Mouse (Mus musculus) macrophage (primary cell): ENCODE measurements around the gene Il2rb. TPM values are rescaled to one million over a fixed set of nuclear protein-coding genes. Genes with fewer than 3 reads are reported as not detected.

Source experiments
- H3K27ac ChIP-seq: fragments of 350-480 bp; formaldehyde crosslinking; 2 replicates; pipeline ENCODE4 v1.9.0; 2021
- H3K36me3 ChIP-seq: fragments of 350-480 bp; formaldehyde crosslinking; 2 replicates; pipeline ENCODE4 v1.9.0; 2021; ENCODE audit errors: inconsistent target
- H3K4me3 ChIP-seq: fragments of 350-480 bp; formaldehyde crosslinking; 2 replicates; pipeline ENCODE4 v1.9.0; 2021; ENCODE audit errors: inconsistent target
- H3K79me2 ChIP-seq: fragments of 350-480 bp; formaldehyde crosslinking; 2 replicates; pipeline ENCODE4 v1.9.0; 2021; ENCODE audit errors: inconsistent target
- WGBS: methylation state at CpG from one replicate; pipeline ENCODE4 v1.1.7; 2026; ENCODE audit warnings: inconsistent platforms; ENCODE audit not compliant: missing documents; 5-methylcytosine and 5-hydroxymethylcytosine counted together
- polyA plus RNA-seq: library from polyadenylated mRNA; stranded (reverse); fragments of 250-400 nt; gene quantifications from 3 replicates; pipeline ENCODE4 v1.2.4, GENCODE M21; 2018; ENCODE audit warnings: inconsistent platforms
- total RNA-seq, 78 experiments: library from RNA; depleted of rRNA; stranded (reverse); fragments of 250-400 nt; gene quantifications; 1 replicate in 9 of 78; 2 replicates in 24 of 78; 3 replicates in 43 of 78; 4 replicates in 2 of 78; pipeline ENCODE4 v1.2.4; 2018; ENCODE audit warnings: inconsistent platforms in 56 of 78

Il2rb gene
- not detected for total RNA-seq (2018; cell fraction: chromatin; rRNA removed)
- total RNA-seq (2018; cell fraction: cytosol; rRNA removed), result under 1 TPM in 13 of 26 experiments, not detected in 13; 0.04 to 0.27 (median 0.07) TPM
- under 1 TPM in 2 of 26 experiments, not detected in 24; 0.21 to 0.36 TPM for total RNA-seq (2018; cell fraction: nucleus; rRNA removed)
- polyA plus RNA-seq, result 0.12 to 0.16 TPM in 2 of 3 replicates, not detected in the other

DNA sequence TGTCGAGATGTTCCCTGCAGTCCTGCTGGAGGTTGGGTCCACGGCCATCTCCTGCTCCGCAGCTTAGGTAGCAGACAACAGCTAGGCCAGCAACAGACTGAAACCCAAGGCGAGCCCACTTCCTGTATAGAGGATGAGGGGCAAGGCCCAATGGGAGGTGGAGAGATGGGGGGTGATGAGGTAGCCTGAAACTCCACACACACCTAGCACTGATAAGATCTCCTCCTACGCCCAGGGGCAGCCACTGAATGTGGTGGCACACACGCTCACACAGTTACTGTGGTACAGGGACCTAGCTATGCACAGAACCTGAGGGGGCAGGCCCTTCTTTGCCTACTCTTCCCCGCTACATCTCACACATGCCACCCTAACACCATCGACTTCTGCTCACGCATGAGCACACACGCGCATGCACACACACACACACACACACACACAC, at the start of gene Il2rb:
Gene Il2rb (minus strand): TSS at position 304 of the 439 bp plus-strand sequence.
- no peaks in the 10 kb centered on the region for H3K79me2 ChIP-seq
- H3K27ac ChIP-seq, result no peak within 1 kb of the TSS
- H3K36me3 ChIP-seq, result no peaks in the 10 kb centered on the region
- H3K4me3 ChIP-seq, result no peak within 1 kb of the TSS
- 93% methylated on average over 11 of the region's 11 CpGs for whole genome bisulfite sequencing

DNA sequence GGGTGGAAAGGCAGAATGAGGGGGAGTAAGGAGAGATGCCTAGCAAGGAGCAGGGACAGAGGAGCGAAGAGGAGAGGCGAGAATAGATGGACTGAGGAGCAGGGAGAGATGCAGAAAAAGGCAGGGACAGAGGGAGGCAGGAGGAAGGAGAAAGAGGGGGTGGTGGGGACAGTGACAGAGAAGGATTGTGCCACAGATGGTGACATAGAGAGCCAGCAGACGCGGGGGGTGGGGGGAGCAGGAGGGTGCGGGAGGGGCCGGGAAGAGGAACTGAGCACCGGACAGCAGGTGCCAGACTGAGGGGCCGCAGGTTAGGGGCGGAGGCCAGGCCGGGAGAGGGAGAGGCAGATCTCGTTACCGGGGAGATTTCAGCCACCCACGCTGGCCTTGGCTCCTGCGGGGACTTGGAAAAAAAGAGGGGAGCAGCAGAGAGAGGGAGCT, 49.5 kb upstream of the Il2rb start, which contains the start of gene Sstr3:
Gene Sstr3 (minus strand): TSS at position 125 of the 441 bp plus-strand sequence.
- H3K36me3 ChIP-seq, result no peaks in the 10 kb centered on the region
- no peak within 1 kb of the TSS for H3K4me3 ChIP-seq
- H3K27ac ChIP-seq, result no peak within 1 kb of the TSS
- no peaks in the 10 kb centered on the region for H3K79me2 ChIP-seq
- 11% methylated on average over 14 of the region's 14 CpGs for WGBS

DNA sequence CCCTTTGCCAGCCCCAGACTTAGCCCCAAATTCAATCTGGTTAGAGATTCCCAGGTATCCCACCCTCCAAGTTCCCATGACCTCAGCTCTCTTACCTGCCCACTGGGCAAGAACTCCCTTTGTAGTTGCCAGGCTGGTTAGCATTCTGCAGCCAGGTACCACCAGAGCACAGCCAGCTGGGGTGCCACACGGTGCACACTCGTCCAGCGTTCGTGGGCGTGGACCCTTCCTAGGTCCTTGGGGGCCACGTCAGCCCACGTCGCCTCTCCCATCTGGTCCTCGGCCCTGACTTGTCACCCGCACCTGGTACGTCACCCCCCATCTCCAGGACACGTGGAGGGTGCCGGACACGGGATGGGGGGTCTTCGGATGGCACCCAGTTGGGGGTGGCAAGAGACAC, 49.0 kb upstream of the Il2rb start:
- Histone ChIP-seq H3K4me3 (no peak overlapping the region), H3K79me2 (no peaks in the 10 kb centered on the region), H3K27ac (no peak overlapping the region), H3K36me3 (no peaks in the 10 kb centered on the region)
- 84% methylated on average over 15 of the region's 15 CpGs for WGBS

DNA sequence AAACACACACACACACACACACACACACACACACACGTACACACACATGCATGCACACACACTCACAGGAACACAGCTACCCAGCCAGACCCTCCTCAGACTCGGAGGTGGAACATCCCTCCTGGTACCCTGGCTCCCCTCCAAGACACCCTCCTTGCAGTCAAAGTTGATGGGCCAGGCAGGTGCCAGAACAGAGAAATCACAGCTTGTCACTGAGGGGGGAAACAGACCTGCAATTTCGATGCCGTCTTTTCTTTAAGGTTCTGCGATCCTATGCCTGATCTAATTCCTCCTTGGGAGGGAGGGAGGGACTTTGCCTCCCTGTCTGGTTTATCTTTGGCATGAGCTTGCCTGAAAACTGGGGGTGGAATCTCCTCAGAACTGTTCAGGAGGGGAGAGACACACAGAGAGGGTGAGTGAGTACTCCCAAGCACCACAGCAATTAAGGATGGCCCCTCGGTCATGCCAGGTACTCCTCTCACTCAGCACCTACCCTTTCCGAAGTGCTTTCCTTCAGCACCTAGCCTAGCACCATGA, 47.8 kb upstream of the Il2rb start:
- H3K4me3 ChIP-seq, result no peak overlapping the region

DNA sequence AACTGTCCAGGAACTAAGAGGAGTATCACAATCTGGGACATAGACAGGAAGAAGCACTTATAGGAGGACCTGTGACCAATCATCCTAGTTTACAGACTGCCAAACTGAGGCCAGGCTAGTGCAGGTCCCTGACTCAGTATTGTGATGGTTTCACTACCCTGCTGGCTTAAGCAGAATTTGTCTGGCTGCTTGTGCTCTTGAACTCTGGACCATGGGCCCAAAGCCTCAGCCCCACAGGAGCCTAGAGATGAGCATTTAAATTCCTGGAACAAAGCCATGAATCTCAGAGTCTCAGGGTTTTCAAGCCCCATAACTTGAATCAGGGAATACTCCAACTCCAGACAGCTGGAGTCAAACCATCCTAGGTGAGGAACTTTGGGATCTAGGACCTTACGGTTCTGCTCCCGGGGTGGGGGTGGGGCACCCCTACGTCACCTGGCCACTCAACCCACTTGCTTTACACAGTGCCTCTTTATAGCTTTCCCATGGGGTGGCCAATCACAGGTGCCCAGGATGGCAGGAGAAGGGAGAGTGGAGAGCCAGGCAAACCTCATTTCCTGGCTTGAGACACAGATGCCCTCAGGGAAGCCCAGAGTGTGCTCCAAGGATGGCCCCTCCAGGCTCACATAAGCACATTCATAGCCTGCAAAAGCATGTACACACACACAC, 47.2 kb upstream of the Il2rb start:
- no peaks in the 10 kb centered on the region for H3K79me2 ChIP-seq
- H3K27ac ChIP-seq, result no peak overlapping the region
- no peak overlapping the region for H3K4me3 ChIP-seq
- no peaks in the 10 kb centered on the region for H3K36me3 ChIP-seq
- 91% methylated on average over 3 of the region's 3 CpGs for WGBS

More for the DNA sequence above, 47.8 kb upstream of the Il2rb start:
- Histone ChIP-seq H3K36me3 (no peaks in the 10 kb centered on the region), H3K79me2 (no peaks in the 10 kb centered on the region), H3K27ac (no peak overlapping the region)
- WGBS, result 73% methylated on average over 6 of the region's 7 CpGs

DNA sequence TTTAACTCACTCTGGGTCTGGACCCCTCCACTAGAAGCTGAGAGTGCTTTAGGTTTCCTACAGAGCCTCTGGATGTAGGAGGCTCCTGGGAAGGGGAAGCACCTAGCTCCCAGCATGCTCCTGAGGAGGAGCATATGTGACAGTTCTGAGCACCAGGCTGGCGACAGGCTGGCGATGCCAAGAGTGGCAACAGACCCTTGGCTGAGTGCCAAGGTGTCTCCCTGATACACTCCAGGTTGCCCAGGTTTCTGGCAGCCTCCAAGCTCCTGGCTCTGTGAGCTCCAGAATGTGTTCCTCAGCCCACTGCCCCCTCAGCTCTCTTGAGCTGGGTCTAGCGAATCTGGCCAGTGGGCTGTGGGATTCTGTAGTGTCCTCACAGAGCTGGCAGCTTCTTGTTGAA, 46.5 kb upstream of the Il2rb start:
- Histone ChIP-seq H3K27ac (no peak overlapping the region), H3K36me3 (no peaks in the 10 kb centered on the region), H3K79me2 (no peaks in the 10 kb centered on the region), H3K4me3 (no peak overlapping the region)
- WGBS, result 66% methylated on average over 3 of the region's 3 CpGs

DNA sequence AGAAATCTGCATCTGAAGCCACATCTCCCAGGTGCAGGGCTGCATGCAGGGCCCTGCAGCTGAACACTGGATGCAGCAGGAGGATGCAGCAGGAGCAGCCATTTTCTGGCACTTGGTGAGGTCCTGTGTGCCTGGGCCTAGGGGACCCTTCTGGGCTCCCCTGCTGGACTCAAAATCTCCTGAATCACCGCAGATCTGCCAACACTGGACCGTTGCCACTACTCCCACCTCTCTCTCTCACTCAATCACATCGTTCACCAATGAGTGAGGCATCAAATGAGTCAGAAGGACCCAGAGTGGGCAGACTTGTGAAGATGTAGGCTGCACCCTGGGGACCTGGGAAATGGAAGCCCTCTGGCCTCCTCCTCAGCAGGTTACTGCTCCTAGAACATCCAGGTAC, 46.0 kb upstream of the Il2rb start:
- Histone ChIP-seq H3K36me3 (no peaks in the 10 kb centered on the region), H3K79me2 (no peaks in the 10 kb centered on the region), H3K4me3 (no peak overlapping the region), H3K27ac (no peak overlapping the region)
- 95% methylated on average over 2 of the region's 3 CpGs for WGBS

DNA sequence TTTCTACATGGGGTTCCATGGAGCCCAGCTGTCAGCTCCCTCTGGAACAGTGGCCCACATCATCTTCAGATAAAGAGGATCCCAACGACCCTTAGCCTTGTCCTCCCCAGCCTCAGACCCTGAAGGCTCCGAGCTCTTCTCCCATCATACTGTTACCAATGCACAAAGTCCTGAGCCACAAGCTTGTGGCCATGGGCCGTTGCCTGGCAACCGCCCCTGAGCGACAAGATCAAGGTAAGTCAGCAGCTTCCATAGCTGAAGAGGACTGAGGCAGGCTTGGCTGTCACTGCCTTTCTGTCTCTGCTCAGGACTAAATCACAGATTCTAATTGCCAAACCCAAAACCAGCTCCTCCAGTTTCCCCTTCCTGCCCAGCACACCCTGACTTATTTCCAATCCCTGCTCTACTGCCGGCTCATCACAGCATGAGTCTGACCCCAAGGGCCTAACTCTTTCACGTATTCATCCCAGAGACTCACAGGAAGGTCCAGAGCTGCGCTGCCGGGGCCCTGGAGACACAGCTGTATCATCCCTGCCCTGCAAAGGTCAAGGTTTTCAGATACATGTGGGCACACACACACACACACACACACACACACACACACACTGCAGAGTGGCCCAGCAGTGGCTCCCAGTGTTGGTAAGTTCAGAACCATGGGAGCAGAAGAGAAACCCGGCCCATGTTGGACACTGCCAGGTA, 40.8 kb upstream of the Il2rb start:
- no peak overlapping the region for H3K27ac ChIP-seq
- no peaks in the 10 kb centered on the region for H3K79me2 ChIP-seq
- WGBS, result 94% methylated on average over 9 of the region's 10 CpGs
- no peak overlapping the region for H3K4me3 ChIP-seq
- no peaks in the 10 kb centered on the region for H3K36me3 ChIP-seq

DNA sequence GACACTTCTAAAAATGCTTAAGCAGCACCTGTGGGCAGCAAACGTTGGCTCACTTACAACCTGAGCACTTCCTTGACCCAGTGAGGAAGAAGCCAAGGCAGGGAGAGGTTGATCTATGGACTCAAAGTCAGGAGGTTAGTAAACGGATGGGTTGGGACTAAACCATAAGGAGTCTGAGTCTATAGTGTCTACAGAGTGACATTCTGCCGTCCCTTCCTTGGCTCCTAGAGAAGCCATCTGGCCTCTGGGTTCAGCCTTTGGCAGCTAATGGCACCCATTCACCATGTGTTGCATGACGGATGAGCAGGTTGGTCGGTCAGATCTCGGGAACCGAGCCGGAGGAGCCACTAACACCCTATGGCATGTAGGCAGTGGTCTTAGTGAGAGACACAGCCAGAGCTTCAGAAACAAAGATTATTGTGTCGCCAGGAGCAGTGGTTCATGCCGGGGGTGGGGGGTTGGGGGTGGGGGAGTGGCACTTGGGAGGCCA, 38.3 kb upstream of the Il2rb start:
- Histone ChIP-seq H3K4me3 (no peak overlapping the region), H3K27ac (no peak overlapping the region), H3K36me3 (no peaks in the 10 kb centered on the region), H3K79me2 (no peaks in the 10 kb centered on the region)
- 91% methylated on average over 10 of the region's 10 CpGs for WGBS

DNA sequence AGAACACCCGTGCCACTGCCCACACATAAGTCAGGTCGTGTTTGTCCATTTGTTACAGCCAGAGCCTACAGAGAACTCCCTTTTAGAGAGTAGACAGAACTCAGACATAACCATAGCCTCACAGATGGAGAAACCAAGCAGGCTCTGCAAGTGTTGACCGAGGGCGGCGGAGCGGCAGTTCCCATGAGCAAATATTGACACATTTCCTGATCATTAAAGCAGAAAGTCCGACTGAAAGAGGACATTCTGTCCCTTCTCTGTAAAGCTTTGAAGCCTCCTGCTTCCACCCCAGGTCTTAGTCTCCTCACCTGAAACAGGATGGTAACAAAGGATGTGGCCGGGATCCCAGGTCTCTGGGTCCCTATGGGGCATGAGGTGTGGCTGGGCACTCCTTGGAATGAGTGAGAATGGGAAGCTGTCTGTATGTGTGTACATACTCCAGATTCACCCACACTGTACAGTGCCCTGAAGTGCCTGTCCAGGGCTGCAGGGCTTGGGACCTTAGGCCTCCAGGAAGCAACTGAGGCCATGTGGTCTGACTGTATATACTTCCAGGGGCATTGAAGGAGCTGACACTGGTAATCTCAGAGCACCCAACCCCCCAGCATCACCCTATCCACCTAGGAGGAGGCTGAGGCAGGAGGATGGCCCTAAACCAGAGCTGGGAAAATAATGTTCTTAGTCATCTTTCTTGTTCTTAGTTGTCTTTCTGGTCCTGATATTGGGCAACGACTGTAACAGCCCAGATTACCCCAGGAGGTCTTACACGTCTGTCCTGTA, 37.7 kb upstream of the Il2rb start:
- Histone ChIP-seq H3K4me3 (no peak overlapping the region), H3K79me2 (no peaks in the 10 kb centered on the region), H3K36me3 (no peaks in the 10 kb centered on the region), H3K27ac (no peak overlapping the region)
- WGBS, result 79% methylated on average over 9 of the region's 10 CpGs

DNA sequence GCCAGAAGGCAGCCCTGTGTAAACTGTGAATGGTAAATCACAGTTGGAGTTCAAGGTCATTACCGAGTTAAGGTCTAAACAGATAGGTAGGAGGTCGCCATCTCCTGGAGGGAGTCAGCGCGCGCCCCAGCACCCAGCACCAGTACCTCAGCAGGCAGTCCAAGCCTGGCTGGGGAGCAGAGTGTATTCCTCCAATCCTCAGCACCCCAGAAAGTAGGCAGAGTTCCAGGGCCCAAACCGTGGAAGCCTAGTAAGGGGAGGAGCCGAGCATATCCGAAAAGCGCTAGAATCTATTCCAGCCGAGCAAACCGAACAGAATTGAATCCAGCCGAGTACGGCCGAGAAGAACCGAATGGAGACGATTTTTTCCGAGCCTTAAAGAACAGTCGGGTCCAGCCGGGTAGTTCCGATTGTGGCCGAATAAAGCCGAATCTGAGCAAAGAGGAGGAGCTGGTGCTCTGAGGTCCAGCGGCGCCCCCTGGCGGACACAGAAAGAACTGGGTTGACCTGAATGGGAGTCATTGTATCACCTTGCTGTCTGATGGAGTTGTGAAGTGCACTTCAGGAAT, 36.9 kb upstream of the Il2rb start:
- Histone ChIP-seq H3K27ac (no peak overlapping the region), H3K36me3 (no peaks in the 10 kb centered on the region), H3K4me3 (peak overlapping the region; percentile 6; the same call in 1 of the 2 replicates), H3K79me2 (no peaks in the 10 kb centered on the region)
- 2% methylated on average over 25 of the region's 25 CpGs for WGBS

DNA sequence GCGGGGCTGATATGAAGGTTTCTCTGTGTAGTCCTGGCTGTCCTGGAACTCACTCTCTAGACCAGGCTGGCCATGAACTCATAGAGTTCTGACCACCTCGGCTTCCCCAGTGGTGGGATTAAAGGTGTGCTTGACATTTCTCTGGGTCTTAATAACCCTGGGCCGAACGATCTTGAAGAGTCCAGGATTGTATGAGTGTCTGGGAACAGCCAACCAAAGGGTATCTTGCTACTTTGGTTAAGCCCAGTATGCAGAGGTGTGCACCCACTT, 36.3 kb upstream of the Il2rb start:
- Histone ChIP-seq H3K27ac (no peak overlapping the region), H3K4me3 (no peak overlapping the region)
- 88% methylated on average over 4 of the region's 4 CpGs for WGBS

DNA sequence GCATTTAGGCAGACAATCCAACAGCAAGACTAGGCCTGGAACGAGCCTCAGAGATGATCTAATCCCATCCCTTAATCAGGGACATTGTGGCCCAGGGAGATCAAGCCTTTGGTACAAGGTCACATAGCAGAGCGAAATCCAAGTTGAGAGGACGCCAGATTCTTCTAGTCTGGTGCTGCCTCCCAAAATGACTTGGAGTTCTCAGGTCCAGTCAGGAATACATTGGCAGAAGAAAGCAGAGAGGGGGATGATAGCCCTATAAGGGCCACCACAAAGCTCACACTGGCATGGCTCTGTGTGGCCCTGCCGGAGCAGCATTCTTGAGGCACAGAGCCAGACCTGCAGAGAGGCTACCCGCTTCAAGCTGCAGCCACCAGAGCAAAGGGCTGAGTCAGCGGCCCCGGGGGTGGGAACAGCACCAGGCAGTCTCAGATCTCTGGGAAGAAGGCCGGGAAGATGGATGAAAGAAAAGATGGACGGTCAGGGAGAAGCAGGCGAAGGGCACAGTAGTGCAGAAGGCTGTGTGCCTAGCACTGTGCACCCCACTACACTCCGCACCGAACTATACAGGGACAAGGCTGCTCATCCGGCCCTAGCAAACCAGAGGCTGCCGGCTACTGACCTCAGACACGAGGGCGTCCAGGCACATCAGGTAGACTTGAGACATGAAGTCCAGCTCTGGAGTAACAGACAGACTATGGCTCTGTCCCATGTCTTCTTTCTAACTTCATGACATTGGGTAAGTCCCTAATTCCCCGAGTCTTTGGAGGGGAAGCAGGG, 35.8 kb upstream of the Il2rb start, which contains the start of gene C1qtnf6:
Gene C1qtnf6 (minus strand): TSS at position 746 of the 780 bp plus-strand sequence.
- Histone ChIP-seq H3K27ac (no peak within 1 kb of the TSS), H3K79me2 (no peaks in the 10 kb centered on the region), H3K4me3 (peak within 1 kb of the TSS; percentile 6; the same call in 1 of the 2 replicates), H3K36me3 (no peaks in the 10 kb centered on the region)
- 93% methylated on average over 12 of the region's 17 CpGs for WGBS

More for the DNA sequence above, 36.3 kb upstream of the Il2rb start:
- no peaks in the 10 kb centered on the region for H3K79me2 ChIP-seq
- no peaks in the 10 kb centered on the region for H3K36me3 ChIP-seq
